Mouse (Mus musculus): Measurements from ENCODE around the gene Mapk6. TPM values are rescaled to one million over a fixed set of nuclear protein-coding genes. Genes with fewer than 3 reads are reported as not detected.
"Not testable (repeated sequence)": the region's sequence is repeated elsewhere in the genome, so short reads cannot be mapped to it uniquely, and the experiment has no call there.

Gene Mapk6
- polyA plus RNA-seq, 2 experiments, result 9.3 to 17.1 TPM

- H3K9me3 ChIP-seq (ENCODE audit: control insufficient read depth, low read length), result no peaks in the 10 kb centered on the region
- no peak for ATAC-seq (ENCODE audit: insufficient read depth)
- no peak for DNase-seq (ENCODE audit: low read depth in 3 of 3, low spot score in 3 of 3)
- no peaks in the 10 kb centered on the region for H3K27me3 ChIP-seq (ENCODE audit: control insufficient read depth, insufficient read depth, low read length)
- no peaks in the 10 kb centered on the region for H3K4me1 ChIP-seq (replicated peaks; ENCODE audit: control insufficient read depth in 2 of 2, insufficient read depth in 2 of 2, low read length in 1 of 2)
- H3K4me3 ChIP-seq (ENCODE audit: insufficient read depth in 1 of 2, low read depth in 2 of 2, low read length in 2 of 2), result no peak overlapping the region
- no peaks in the 10 kb centered on the region for H3K36me3 ChIP-seq (replicated peaks; ENCODE audit: control insufficient read depth, insufficient read depth, low read depth)
- WGBS (ENCODE audit: insufficient replicate concordance), result 82% methylated on average over 9 of the region's 9 CpGs
- no peak overlapping the region for H3K9ac ChIP-seq (replicated peaks)
- no peak overlapping the region for H3K27ac ChIP-seq
- no peak overlapping the region for H3K4me2 ChIP-seq (ENCODE audit: low read depth)
- TF ChIP-seq EP300 (IDR thresholded peaks at IDR 0.05; ENCODE audit: low read depth) (no peak), CTCF (IDR thresholded peaks at IDR 0.05; ENCODE audit: low read depth) (no peak)
These were observed 34.2 kb downstream of the Mapk6 start for GRCm38 (mm10) chr9:75375606-75376005.

GRCm38 (mm10) chr9:75368779-75369178, 41.0 kb downstream of the Mapk6 start:
- 46% methylated on average over 3 of the region's 3 CpGs for WGBS (ENCODE audit: insufficient replicate concordance)
- Histone ChIP-seq H3K4me1 (replicated peaks; ENCODE audit: control insufficient read depth in 2 of 2, insufficient read depth in 2 of 2, low read length in 1 of 2) (no peaks in the 10 kb centered on the region), H3K27ac (no peak overlapping the region), H3K9ac (replicated peaks) (no peak overlapping the region), H3K4me2 (ENCODE audit: low read depth) (no peak overlapping the region), H3K27me3 (ENCODE audit: control insufficient read depth, insufficient read depth, low read length) (no peaks in the 10 kb centered on the region), H3K9me3 (ENCODE audit: control insufficient read depth, low read length) (no peaks in the 10 kb centered on the region), H3K4me3 (ENCODE audit: insufficient read depth in 1 of 2, low read depth in 2 of 2, low read length in 2 of 2) (no peak overlapping the region), H3K36me3 (replicated peaks; ENCODE audit: control insufficient read depth, insufficient read depth, low read depth) (no peaks in the 10 kb centered on the region)
- DNase-seq (ENCODE audit: low read depth in 3 of 3, low spot score in 3 of 3), result no peak
- ATAC-seq (ENCODE audit: insufficient read depth), result no peak
- TF ChIP-seq EP300 (IDR thresholded peaks at IDR 0.05; ENCODE audit: low read depth) (no peak), CTCF (IDR thresholded peaks at IDR 0.05; ENCODE audit: low read depth) (no peak)

GRCm38 (mm10) chr9:75366191-75366590, 43.6 kb downstream of the Mapk6 start:
- TF ChIP-seq EP300 (IDR thresholded peaks at IDR 0.05; ENCODE audit: low read depth), result no peak
- TF ChIP-seq CTCF (IDR thresholded peaks at IDR 0.05; ENCODE audit: low read depth), result no peak
- H3K9ac ChIP-seq (replicated peaks), result no peak overlapping the region
- no peaks in the 10 kb centered on the region for H3K4me1 ChIP-seq (replicated peaks; ENCODE audit: control insufficient read depth in 2 of 2, insufficient read depth in 2 of 2, low read length in 1 of 2)
- H3K27me3 ChIP-seq (ENCODE audit: control insufficient read depth, insufficient read depth, low read length), result no peaks in the 10 kb centered on the region
- no peak overlapping the region for H3K4me3 ChIP-seq (ENCODE audit: insufficient read depth in 1 of 2, low read depth in 2 of 2, low read length in 2 of 2)
- H3K36me3 ChIP-seq (replicated peaks; ENCODE audit: control insufficient read depth, insufficient read depth, low read depth), result no peaks in the 10 kb centered on the region
- DNase-seq (ENCODE audit: low read depth in 3 of 3, low spot score in 3 of 3), result no peak
- no peak for ATAC-seq (ENCODE audit: insufficient read depth)
- H3K4me2 ChIP-seq (ENCODE audit: low read depth), result no peak overlapping the region
- H3K9me3 ChIP-seq (ENCODE audit: control insufficient read depth, low read length), result no peaks in the 10 kb centered on the region
- H3K27ac ChIP-seq, result no peak overlapping the region
- WGBS (ENCODE audit: insufficient replicate concordance), result 56% methylated on average over 5 of the region's 5 CpGs

GRCm38 (mm10) chr9:75365195-75365594, 44.6 kb downstream of the Mapk6 start:
- Histone ChIP-seq H3K4me3 (ENCODE audit: insufficient read depth in 1 of 2, low read depth in 2 of 2, low read length in 2 of 2) (no peak overlapping the region), H3K9ac (replicated peaks) (no peak overlapping the region), H3K4me2 (ENCODE audit: low read depth) (no peak overlapping the region), H3K36me3 (replicated peaks; ENCODE audit: control insufficient read depth, insufficient read depth, low read depth) (no peaks in the 10 kb centered on the region), H3K4me1 (replicated peaks; ENCODE audit: control insufficient read depth in 2 of 2, insufficient read depth in 2 of 2, low read length in 1 of 2) (no peaks in the 10 kb centered on the region), H3K27ac (no peak overlapping the region), H3K9me3 (ENCODE audit: control insufficient read depth, low read length) (no peaks in the 10 kb centered on the region), H3K27me3 (ENCODE audit: control insufficient read depth, insufficient read depth, low read length) (no peaks in the 10 kb centered on the region)
- DNase-seq (ENCODE audit: low read depth in 3 of 3, low spot score in 3 of 3) (no peak), ATAC-seq (ENCODE audit: insufficient read depth) (no peak)
- 65% methylated on average over 4 of the region's 4 CpGs for WGBS (ENCODE audit: insufficient replicate concordance)
- TF ChIP-seq EP300 (IDR thresholded peaks at IDR 0.05; ENCODE audit: low read depth), result no peak
- no peak for TF ChIP-seq CTCF (IDR thresholded peaks at IDR 0.05; ENCODE audit: low read depth)

GRCm38 (mm10) chr9:75363702-75364101, 46.1 kb downstream of the Mapk6 start:
- not testable (repeated sequence) for H3K4me2 ChIP-seq (ENCODE audit: low read depth); H3K4me3 ChIP-seq (ENCODE audit: insufficient read depth in 1 of 2, low read depth in 2 of 2, low read length in 2 of 2); H3K9me3 ChIP-seq (ENCODE audit: control insufficient read depth, low read length); ATAC-seq (ENCODE audit: insufficient read depth); DNase-seq (ENCODE audit: low read depth in 3 of 3, low spot score in 3 of 3); H3K27ac ChIP-seq; H3K4me1 ChIP-seq (replicated peaks; ENCODE audit: control insufficient read depth in 2 of 2, insufficient read depth in 2 of 2, low read length in 1 of 2); H3K36me3 ChIP-seq (replicated peaks; ENCODE audit: control insufficient read depth, insufficient read depth, low read depth); H3K27me3 ChIP-seq (ENCODE audit: control insufficient read depth, insufficient read depth, low read length); H3K9ac ChIP-seq (replicated peaks)
- WGBS (ENCODE audit: insufficient replicate concordance), result 51% methylated on average over 7 of the region's 7 CpGs
